Mouse (Mus musculus): Measurements from ENCODE around the gene Rpl24.
"Not testable (repeated sequence)": the region's sequence is repeated elsewhere in the genome, so short reads cannot be mapped to it uniquely, and the experiment has no call there.

Rpl24 gene

DNA sequence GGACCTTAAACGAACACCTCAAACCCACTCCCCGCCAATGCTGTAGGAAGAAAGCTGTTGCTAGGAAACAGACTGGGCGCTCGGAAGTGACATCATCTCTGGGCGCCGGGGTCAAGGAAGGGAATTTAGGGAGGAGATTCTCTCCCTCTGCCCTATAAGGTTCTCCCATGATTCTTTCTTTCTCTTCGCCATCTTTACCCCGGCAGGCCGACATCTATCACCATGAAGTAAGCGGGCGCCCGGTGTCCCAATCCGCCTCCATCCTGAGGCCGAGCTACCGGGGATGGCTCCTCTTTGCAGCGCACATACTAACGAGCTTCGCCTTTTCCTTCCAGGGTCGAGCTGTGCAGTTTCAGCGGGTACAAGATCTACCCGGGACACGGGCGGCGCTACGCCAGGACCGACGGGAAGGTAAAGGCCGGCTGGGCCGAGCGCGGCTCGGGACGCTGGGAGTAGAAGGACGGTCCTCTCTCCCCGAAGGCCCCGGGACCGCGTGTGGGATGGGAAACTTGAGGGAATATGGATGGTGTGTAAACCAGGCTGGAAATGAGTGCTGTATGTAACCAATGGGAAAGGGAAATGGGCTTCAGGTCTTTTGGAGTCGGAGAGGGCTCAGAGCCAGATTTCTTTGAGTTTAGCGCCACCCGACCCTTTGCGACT is at the start of gene Rpl24:
Rpl24 (plus strand) TSS at position 64 of the 660 bp plus-strand sequence.
- peak; percentile 83 to 93 for DNase-seq (ENCODE audit: low spot score in 2 of 2)

GRCm38 (mm10) chr16:55922079-55922478 is 44.0 kb upstream of the Rpl24 start:
- no peak for DNase-seq (ENCODE audit: low spot score in 2 of 2)

- DNase-seq (ENCODE audit: low spot score in 2 of 2): no peak
Measured at GRCm38 (mm10) chr16:55924010-55924409, 42.1 kb upstream of the Rpl24 start.

- DNase-seq (ENCODE audit: low spot score in 2 of 2): peak; percentile 30 to 37
Measured at GRCm38 (mm10) chr16:55933681-55934343, 32.3 kb upstream of the Rpl24 start.

- peak; percentile 73 to 86 for DNase-seq (ENCODE audit: low spot score in 2 of 2)
Measured at GRCm38 (mm10) chr16:55934453-55935037, 31.5 kb upstream of the Rpl24 start, which contains the start of gene Cep97. Gene Cep97, minus strand, starts transcription at chr16:55934855.

DNA sequence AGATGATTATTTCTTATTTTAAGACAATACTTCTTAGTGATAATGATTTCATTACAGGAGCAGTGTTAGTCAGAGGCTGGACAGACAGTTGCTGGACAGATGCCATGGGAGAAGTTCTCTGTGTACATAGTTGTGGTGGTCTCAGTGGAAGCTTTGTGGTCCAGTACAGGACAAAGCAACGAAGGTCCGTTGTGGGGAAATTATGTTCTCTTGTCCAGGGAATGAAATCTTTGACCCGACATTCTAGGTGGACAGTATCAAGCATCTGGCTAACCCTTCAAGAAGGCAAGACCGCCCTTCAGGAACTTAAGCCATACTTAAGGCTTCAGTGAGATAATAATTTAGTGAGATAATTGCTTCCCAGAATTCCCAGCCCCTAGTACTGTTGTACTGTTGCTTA is 27.3 kb upstream of the Rpl24 start:
- no peak for DNase-seq (ENCODE audit: low spot score in 2 of 2)

- DNase-seq (ENCODE audit: low spot score in 2 of 2): no peak
Measured at GRCm38 (mm10) chr16:55939703-55940102, 26.4 kb upstream of the Rpl24 start.

- DNase-seq (ENCODE audit: low spot score in 2 of 2): no peak
Measured at GRCm38 (mm10) chr16:55940781-55941180, 25.3 kb upstream of the Rpl24 start.

- DNase-seq (ENCODE audit: low spot score in 2 of 2): no peak
Measured at GRCm38 (mm10) chr16:55947266-55947665, 18.8 kb upstream of the Rpl24 start.

- not testable (repeated sequence) for DNase-seq (ENCODE audit: low spot score in 2 of 2)
Measured at GRCm38 (mm10) chr16:55947876-55948410, 18.1 kb upstream of the Rpl24 start.

GRCm38 (mm10) chr16:55948963-55949362 is 17.1 kb upstream of the Rpl24 start:
- peak; percentile 40 to 59 for DNase-seq (ENCODE audit: low spot score in 2 of 2)

GRCm38 (mm10) chr16:55950462-55950861 is 15.6 kb upstream of the Rpl24 start:
- no peak for DNase-seq (ENCODE audit: low spot score in 2 of 2)

GRCm38 (mm10) chr16:55950946-55951678 is 15.0 kb upstream of the Rpl24 start:
- peak; percentile 37 to 81 for DNase-seq (ENCODE audit: low spot score in 2 of 2)

DNA sequence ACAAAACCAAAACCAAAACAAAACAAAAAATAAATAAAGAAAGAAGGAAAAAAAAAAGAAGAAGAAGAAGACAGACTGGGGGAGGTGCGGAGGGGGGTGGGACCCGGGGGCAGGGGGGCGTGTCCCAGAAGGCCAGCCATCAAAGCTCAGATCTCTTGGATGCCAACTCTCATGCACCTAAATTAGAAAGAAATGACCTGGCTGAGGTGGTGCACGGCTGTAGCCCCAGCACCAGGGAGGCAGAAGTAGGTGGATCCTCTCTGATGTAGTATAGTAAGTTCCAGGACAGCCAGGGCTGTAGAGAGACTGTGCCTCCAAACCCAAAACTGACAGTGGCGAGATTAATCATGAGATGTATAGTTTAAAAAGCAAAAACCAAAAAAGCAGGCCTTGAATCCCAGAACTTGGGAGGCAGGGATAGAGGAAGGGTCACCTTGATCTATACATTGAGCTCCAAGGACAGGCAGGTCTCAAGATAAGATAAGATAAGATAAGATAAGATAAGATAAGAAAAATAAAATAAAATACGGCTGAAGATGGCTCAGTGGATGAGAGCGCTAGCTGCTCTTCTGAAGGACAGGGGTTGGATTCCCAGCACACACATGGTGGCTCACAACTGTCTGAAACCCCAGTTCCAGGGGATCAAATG is 14.3 kb upstream of the Rpl24 start:
- no peak for DNase-seq (ENCODE audit: low spot score in 2 of 2)

GRCm38 (mm10) chr16:55952771-55953170 is 13.3 kb upstream of the Rpl24 start:
- no peak for DNase-seq (ENCODE audit: low spot score in 2 of 2)

GRCm38 (mm10) chr16:55954196-55954595 is 11.9 kb upstream of the Rpl24 start:
- DNase-seq (ENCODE audit: low spot score in 2 of 2): not testable (repeated sequence)

DNA sequence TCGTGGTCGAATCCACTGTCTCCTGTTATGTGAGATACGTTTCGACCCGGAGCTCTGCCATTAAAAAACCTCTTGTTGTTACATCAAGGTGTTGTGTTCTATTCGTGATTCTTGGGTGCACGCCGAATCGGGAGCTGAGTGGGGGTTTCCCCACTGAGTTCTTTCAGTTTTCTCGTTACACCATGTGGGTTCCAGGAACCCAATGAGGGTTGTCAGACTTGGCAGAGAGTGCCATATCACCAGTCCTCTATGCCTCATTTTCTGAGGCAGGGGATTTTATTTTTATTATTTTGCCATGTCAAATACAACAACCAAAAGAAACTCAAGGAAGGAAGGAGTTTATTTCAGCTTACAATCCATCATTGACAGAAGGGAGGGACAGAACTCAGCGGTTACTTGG is 3.0 kb upstream of the Rpl24 start:
- not testable (repeated sequence) for DNase-seq (ENCODE audit: low spot score in 2 of 2)

- peak in 1 of 2 experiments; percentile 31 for DNase-seq (ENCODE audit: low spot score in 2 of 2)
Measured at GRCm38 (mm10) chr16:55964126-55964949, 1.7 kb upstream of the Rpl24 start.

- no peak for DNase-seq (ENCODE audit: low spot score in 2 of 2)
Measured at GRCm38 (mm10) chr16:55967221-55967620, 1.1 kb downstream of the Rpl24 start.

DNA sequence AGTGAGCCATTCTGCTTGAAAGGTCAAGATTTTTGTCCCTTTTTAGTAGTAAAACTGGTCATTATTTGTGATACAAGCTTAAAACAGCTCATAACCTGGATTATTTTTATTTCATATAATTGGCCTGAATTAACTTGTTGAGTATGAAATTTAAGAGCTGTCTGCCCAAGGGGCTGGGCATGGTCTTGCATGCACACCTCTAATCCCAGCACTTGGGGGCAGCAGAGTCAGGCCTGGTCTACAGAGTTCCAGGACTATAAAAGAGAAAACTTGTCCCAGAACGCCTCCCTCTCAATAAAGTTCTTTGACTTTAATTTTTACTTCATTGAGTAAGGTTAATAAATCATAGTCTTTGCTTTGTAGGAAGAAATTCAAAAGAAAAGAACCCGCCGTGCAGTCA is 3.1 kb downstream of the Rpl24 start:
- peak in 1 of 2 experiments; percentile 43 for DNase-seq (ENCODE audit: low spot score in 2 of 2)
